Mouse (Mus musculus): ENCODE data around the gene Tmem110.

The Tmem110 gene

DNA sequence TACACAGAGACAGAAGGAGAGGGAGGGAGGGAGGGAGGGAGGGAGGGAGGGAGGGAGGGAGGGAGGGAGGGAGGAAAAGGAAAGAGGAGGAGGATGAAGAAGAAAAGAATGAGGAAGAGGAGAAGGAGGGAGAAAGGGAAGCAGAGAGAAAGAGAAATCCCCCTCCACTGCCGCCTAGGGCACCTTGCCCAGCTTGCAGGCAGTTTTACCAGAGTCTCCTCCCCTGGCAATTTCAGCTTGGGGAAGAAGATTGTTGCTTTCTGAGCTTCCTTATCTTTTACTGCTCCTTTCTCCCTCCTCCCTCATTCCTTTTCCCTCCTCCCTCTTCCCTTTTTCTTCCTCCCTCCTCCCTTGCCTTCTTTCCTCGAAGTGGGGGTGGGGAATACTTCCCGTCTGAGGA, 77.6 kb downstream of the Tmem110 start:
- no peak for DNase-seq (ENCODE audit: low spot score in 2 of 2)

DNA sequence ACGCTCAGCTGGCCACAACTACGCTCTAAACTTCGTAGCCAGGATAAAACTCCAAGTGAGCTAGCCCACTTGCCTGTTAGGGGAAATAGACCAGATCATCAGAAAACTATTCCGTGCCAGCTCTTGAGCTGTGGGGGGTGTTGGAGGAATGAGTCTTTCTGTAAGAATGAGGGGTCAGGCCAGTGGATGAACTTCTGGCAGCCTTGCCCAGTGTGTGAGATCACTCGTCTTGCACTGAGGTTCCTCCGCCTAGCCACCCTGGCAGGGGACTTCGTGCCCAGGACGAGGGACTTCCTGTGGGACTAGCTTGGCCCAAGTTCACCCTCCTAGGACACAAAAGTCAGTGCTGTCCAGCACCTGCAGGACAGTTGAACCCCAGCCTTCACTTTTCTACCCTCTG, 78.9 kb downstream of the Tmem110 start:
- no peak for DNase-seq (ENCODE audit: low spot score in 2 of 2)

GRCm38 (mm10) chr14:30906001-30906400, 80.6 kb downstream of the Tmem110 start:
- DNase-seq (ENCODE audit: low spot score in 2 of 2) = no peak

DNA sequence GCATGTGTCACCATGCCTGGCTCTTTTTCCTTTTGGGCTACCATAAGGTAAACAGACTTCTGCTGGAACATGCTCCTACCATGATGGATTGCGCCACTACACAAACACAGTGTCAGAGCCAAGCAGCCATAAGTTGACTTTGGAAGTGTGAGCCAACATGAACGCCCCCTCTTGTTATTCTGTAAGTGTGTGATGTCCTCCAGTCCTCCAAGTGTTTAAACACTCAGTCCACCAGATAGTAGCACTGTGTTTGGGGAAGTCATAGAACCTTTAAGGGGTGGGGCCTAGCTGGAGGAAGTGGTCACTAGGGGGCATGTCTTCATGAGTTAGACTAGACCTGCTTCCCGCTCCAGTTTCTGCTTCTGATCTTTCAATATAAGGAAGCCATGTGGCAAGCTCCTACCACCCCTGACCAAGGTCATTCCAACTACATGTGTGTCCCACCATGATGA, 82.5 kb downstream of the Tmem110 start:
- no peak for DNase-seq (ENCODE audit: low spot score in 2 of 2)

DNA sequence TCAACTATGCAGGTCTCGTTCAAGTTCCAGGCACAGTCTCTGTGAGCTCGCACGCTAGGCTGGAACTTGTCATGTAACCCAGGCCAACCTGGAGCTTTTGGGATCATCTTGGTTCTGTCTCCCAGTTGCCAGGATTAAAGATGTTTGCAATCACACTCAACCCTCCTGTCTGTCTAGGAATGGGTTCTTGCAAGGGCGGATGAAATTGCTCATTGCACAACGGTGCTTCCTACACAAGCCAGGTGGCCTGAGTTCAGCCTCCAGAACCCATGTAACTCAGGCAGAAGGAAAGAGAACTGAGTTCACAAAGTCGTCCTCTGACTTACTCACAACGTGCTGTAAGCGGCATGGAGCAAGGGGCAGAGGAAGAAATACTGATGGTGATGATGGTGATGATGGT, 85.8 kb downstream of the Tmem110 start:
- no peak for DNase-seq (ENCODE audit: low spot score in 2 of 2)

- DNase-seq (ENCODE audit: low spot score in 2 of 2) = no peak
Measured at GRCm38 (mm10) chr14:30912641-30913040, 87.3 kb downstream of the Tmem110 start.

DNA sequence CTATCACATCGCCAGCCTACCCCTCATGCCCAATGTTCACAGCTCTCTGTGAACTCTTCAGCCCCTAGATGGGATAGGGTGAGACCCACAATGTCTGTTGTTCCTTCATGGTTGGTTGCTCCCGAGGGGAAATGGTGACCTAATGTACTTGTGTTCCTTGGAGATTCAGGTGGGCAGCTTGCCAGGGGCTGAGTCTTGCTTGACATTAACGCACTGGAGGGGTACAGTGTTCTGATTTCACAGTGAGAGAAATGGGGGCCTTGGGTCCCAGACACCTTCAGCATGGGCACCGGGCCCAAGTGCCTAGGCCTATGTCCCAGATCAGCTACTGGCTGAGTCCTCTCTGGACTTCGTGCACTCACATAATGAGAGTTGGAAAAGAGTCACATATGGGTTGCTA, 88.0 kb downstream of the Tmem110 start:
- no peak for DNase-seq (ENCODE audit: low spot score in 2 of 2)

- DNase-seq (ENCODE audit: low spot score in 2 of 2) = no peak
Measured at GRCm38 (mm10) chr14:30916516-30916915, 91.1 kb downstream of the Tmem110 start.

DNA sequence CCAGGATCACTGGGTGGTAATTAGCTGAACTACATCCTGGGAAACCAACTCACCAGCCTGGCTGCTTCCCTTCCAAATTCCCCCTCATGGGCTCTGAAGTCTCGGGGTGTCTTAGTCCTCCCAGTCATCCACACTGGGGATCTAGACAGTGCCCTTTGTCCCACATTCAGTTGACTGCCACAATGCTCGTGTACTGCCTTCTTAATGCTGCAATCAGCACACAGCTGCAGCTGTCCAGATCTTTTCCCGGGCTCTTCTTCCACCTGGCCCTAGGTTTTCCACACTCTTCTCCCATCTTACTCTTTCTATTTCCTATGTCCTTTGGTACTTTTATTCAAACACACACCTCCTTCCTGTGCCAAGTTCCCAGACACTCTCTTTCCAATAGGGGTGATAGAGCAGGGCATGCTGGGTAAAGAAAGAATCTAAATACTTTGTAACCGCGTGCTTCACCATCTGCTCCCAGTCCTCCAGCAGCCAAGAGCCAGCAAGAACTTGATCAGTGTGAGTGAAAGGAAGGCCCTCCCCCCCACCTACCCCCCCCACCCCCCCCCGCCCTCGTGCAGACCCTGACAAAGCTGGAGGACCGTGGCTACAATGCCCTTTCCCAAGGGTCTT, 96.8 kb downstream of the Tmem110 start:
- DNase-seq (ENCODE audit: low spot score in 2 of 2) = peak in 1 of 2 experiments; percentile 10

GRCm38 (mm10) chr14:30923375-30924105, 98.2 kb downstream of the Tmem110 start, which contains the start of gene Itih3:
Gene Itih3 (minus strand): TSS chr14:30923760.
- DNase-seq (ENCODE audit: low spot score in 2 of 2) = peak; percentile 18 to 49

GRCm38 (mm10) chr14:30925492-30925891, 100.1 kb downstream of the Tmem110 start:
- DNase-seq (ENCODE audit: low spot score in 2 of 2) = no peak
